23 mouse cellular contexts compared by ENCODE assay signal in the genomic region with DNA sequence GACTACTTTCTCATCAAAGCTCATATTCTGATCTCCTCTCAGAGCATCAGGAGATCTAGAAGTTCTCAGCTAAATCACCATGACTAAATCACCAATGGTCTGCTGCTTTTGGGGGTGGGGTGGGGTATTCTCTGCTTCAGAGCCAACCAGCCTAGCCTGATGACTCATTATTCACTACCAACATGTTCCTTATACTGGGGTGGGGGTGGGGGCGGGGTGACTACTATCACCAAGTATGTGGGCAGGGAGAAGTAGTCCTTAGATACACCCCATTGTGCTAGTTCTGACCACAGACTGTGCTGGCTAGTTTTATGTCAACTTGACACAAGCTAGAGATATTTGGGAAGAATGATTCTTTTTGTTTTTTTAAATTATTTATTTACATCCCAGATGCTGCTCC.
DNase-seq lines count a peak whose midpoint lies in the region; ATAC-seq lines count a peak whose summit lies in the region.
"Had no signal": no experiment of that assay in that cellular context is flagged by ENCODE, and none has a peak within 500 bp of the region (broad histone marks: within the 10 kb centered on the region; RNA-seq: fewer than 3 reads in every experiment).

No protein-coding gene starts in this region.

- no peak overlapping the region for H3K4me3 ChIP-seq in liver, embryonic 12.5 days

- WGBS in liver, embryonic 12.5 days (ENCODE audit: insufficient replicate concordance), result 47% methylated on average over 1 of the region's 1 CpGs

- H3K4me1 ChIP-seq in liver, embryonic 12.5 days, result no peaks in the 10 kb centered on the region

- no peak for ATAC-seq in liver, embryonic 12.5 days
- ATAC-seq: activated CD4-positive, CD25-positive, alpha-beta regulatory T cell, adult 4 months; CD4-positive, CD25-positive, alpha-beta regulatory T cell, adult 4 months; Patski had no signal

- H3K9ac ChIP-seq in liver, embryonic 12.5 days, result no peak overlapping the region

- no peak overlapping the region for H3K4me2 ChIP-seq in liver, embryonic 12.5 days

- H3K27me3 ChIP-seq in liver, embryonic 12.5 days (replicated peaks), result no peaks in the 10 kb centered on the region

- no peaks in the 10 kb centered on the region for H3K9me3 ChIP-seq in liver, embryonic 12.5 days (replicated peaks)

- no peak overlapping the region for H3K27ac ChIP-seq in liver, embryonic 12.5 days

- DNase-seq in 3134 (ENCODE audit: extremely low read depth, insufficient read length, low spot score) (peak; percentile 20), 3T3-L1 (ENCODE audit: low read depth, low spot score) (peak; percentile 51)
- peak; percentile 56 for DNase-seq in Muller cell, postnatal 12 days (ENCODE audit: inconsistent ontology term)
- DNase-seq in yolk sac, embryonic 10.5 days (ENCODE audit: low spot score), result no peak
- DNase-seq in spleen, adult 18-20 months, result no peak
- DNase-seq: adrenal gland, adult 2 months; adrenal gland, adult 8-10 months; adrenal gland, postnatal 10 days; adrenal gland, postnatal 14 days; adrenal gland, postnatal 25 days; adrenal gland, postnatal 36 days; B cell, adult 2 months; cerebellum, adult 11 months; cerebellum, adult 11-12 months; cerebellum, adult 18-20 months; cerebellum, adult 2 months; cerebellum, adult 8-10 months; cerebellum, adult 9-10 months had no signal

- H3K36me3 ChIP-seq in liver, embryonic 12.5 days, result no peaks in the 10 kb centered on the region
- H3K36me3 ChIP-seq: G1E had no signal

Comparison
In these comparisons a context has a peak if more than half of its experiments do, and no peak if none do; other contexts are left out.
1. DNase-seq: peak in 3134 (single experiment), 3T3-L1 (single experiment) and Muller cell, postnatal 12 days (single experiment); none in yolk sac, embryonic 10.5 days (single experiment) and spleen, adult 18-20 months (0 of 2).